Mouse (Mus musculus) adipocyte (in vitro differentiated cells): Measurements from ENCODE around the gene Aknad1.

Experiments used
- DNase-seq: peaks from one replicate; pipeline ENCODE4 v3.0.0-alpha.2; 2016; ENCODE audit warnings: low spot score

Gene Aknad1

DNA sequence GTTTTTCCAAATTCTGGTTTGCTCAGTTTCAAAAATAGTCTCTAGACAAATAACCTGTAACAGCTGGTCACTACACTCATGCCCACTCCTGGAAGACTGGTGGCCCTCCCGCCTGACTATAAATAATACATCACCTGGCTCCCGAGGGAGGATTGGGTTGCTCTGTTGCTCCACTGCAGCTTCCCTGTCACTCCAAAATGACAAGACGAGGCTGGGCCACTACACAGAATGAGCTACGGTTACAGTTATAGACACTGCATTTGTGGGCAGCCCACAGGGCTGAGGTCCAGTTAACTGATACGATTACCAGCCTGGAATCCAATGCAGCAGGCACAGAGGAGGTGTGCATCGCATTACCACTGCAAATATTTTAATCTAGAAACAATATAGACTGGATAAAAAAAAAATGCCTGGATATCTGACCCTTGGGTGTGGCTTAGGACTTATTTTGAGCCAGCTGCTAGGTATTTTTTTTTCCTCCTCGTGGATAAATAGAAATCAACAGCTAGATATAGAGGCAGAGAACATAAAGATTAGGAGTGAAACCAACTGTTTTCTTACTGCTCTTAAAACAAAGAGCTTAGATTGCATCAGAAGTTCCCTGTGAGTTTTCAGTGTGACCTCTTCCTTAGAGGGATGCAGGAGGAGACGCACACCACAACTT, at the start of gene Aknad1:
Aknad1 (plus strand) TSS at position 614 of the 664 bp plus-strand sequence.
- no peak for DNase-seq

DNA sequence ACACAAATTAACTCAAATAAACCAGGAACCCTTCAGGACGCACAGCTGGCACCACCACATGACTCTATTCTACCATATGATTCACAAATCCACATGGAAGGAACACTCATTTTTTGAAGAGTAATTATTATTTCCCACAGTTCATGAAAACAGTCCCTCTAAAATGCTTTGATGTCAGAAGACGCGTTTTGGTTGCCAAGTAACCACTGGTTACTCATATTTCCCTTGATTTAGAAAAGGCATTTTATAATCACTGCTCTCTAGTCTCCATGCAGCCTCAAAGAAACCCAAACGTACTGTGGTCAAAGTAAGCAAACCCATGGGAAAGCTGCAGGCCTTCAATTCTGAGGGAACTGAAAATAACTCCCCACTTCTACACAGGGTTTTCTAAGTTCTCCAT, 49.5 kb upstream of the Aknad1 start:
- no peak for DNase-seq

DNA sequence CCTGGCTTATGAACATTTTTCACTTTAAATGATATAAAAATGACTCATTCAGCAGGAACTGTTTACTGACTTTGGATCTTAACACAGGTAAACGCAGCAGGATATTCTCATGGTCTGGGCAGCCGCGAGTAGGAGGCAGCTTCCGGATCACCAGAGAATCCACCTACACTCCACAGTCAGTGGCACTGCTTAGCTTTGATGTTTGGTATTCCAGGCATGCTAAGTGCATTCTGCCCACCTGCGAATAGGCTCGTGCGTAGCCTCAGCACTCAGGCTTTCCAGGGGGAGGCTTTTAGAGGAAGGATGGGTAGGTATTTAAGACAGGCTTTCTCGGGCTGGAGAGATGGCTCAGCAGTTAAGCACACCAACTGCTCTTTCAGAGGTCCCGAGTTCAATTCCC, 45.1 kb upstream of the Aknad1 start:
- no peak for DNase-seq

DNA sequence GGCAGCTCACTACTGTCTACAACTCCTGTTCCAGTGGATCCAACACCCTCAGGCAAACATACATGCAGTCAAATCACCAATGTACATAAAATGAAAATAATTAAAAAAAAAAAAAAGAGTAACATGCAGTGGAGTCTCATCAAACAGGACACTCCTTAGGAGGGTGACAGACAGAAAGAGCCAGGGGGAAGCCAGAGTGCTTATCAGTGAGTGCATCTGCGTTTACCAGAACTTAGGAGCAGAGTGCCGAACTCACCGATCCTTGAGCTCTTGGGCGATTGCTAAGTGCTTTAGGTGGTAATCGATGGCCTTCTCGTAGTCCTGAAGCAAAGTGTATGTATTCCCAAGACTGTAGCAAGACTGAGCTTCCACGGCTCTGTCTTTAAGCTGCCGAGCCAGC, 40.8 kb upstream of the Aknad1 start:
- DNase-seq, result no peak

DNA sequence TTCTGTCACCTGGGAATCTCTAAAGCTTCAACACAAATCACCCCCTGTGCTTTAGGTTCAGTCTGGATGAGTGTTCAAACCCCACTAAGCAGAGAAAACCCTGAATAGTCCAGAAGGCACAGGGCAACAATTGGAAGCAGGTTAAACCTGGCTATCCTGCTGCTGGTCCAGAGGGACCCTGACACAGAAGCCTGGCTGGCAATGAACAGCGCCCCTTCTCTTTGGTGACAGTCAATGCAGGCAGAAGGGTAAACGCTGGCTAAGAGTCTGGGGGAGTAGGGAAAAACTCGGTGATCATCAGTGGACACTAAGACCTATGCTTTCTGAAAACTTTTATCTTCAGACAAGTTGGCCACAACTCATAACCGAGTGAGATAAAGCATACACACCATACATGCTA, 39.7 kb upstream of the Aknad1 start:
- DNase-seq, result no peak

DNA sequence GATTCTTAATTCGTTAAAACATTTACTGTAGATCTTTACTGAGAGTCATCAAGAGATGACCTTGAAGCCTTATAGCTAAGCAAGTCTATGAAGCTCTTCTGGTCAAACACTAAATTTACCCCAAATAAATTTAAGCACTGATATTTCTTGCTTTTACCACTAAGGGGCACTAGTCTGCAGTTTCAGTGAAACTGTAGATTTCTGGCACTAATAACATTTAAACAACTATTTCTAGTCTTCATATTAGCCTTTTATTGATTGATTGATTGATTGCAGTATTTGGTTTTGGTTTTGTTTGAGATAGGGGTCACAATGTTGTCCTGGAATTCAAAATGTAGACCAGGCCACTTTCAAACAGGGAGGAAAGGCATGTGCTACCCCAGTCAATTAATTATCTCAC, 38.2 kb upstream of the Aknad1 start:
- peak; percentile 56 for DNase-seq

DNA sequence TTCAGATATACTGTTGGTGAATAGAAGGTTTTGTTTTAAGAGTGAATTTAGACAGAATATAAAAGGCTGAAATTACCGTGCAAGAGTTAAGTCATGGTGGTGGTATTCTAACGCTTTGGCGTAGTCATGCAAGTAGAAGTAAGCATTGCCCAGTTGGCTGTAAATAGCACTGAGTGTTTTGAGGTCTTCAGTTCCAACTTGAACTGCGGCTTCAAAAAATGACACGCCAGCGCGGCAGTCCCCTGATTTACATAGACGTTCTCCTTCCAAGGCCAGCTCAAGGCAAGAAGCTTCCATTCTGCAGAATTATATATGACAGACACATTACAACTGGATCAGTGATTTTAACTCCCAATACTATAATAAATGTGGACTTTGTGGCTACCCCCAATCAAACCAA, 36.7 kb upstream of the Aknad1 start:
- no peak for DNase-seq

DNA sequence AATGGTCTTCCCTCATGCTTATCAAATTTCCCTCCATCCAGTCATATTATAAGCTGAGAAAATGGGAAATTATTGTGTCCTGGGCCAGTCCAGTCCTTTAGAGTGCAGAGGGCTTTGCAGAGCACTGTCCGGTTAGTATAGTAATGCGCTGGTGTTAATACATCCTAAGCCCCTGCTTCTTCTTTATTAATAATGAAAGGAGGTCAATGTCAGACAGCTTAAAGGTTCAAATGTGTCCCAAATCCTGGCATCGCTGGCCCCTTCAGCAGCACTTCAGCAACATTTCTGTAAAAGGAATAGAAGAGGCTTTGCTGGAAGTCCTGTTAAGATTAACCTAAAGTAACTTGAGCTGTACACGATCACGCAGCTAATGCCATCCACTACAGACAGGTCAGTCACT, 28.2 kb upstream of the Aknad1 start:
- DNase-seq, result no peak

DNA sequence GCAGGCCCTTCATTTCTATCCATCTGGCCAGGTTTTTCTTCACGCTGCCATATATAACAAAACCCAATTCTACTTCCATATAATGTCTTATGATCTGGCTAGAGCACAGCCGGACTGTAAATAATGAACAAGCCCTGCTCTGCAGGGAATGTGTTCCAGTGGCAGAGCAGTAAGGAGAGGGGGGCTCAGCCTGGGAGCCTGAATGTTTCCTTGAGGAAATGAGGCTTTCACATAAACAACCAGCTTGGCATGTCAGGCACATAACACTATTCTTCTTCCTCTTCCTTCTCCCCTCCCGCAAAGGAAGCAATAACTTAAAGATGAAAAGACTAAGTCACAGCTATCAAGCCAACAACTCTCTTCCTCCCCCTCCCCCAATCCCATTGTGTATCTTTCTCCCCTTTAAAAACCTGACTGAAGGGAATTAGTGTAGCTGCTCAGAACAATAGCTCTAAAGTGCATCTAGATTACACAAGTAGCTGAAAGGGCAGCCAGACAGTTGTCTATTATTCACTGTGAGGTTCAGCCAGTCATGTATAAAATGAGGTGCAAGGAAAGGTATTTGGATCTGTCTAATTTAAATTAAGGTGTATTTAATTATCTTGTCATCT, 26.3 kb upstream of the Aknad1 start:
- DNase-seq, result no peak

DNA sequence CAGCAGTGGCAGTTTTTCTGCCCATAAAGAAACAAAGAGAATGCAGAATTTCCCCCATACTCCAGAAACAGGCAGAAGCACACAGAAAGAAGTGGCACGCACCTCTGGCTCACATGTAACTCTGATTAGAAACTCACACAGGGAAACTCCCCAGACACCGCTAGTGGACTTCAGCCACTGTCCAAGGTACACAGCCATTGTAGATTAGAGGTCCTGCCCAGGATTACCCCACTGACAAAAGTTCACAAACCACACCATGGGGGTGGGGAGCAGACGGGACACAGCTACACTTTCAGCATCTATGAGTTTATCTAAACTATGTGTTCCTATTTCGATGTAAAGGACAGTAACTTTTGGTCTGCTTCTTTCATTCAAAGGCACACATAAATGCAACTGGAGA, 24.6 kb upstream of the Aknad1 start:
- DNase-seq, result peak; percentile 12

DNA sequence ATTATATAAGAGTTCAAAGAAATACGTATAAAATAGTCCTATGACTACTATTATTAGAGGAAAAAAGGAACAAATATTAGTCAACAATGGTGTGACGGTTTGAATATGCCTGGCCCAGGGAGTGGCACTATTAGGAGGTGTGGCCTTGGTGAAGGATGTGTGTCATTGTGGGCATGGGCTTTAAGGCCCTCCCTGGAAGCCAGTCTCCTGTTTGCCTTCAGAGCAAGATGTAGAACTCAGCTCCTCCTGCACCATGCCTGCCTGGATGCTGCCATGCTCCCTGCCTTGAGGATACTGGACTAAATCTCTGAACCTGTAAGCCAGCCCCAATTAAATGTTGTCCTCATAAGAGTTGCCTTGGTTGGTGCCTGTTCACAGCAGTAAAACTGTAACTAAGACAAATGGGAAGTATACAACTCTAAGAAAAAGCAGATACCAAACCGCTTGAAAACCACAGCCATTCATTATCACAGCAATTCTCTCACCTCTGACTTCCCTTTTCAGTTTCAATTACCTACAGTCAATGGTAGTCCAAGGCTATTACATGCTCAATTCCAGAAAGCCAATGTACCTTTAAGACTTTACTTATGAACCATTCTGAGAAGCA, 21.5 kb upstream of the Aknad1 start:
- no peak for DNase-seq

DNA sequence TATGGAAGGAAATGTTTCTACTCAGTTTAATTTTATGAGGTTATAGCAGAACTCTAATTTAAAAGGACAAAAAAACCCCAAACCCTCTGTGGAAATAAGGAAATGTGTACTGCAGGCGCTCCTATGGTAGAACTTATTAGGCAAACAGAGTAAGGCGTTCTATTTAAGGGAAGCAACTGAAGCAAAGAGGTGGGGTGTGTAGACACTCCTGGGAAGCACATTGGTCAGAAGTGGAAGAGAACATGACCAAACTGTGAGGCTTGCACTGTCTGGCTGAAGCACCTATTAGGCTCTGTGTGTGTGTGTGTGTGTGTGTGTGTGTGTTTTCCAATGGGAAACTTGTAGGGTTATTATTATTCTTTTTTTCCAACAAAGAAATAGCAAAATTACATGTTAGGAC, 20.1 kb upstream of the Aknad1 start:
- no peak for DNase-seq

DNA sequence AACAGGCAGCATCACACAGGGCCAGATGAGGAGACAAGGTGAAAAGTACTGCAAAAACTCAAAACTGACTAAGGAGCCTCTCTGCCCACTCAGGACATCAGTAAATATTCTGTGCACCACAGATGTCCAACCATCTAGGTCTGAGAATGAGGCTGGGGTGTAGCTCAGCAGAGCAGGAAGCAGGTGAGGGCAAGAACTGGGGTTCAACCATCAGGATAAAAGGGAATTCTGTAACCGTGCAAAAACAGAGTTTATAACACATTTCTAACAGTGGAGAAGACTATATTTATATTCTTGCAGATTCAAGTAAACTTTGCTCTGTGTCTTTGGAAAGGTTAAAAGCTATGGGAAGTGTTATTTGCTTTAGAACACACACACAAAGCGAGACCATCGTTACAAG, 19.7 kb upstream of the Aknad1 start:
- DNase-seq, result no peak

DNA sequence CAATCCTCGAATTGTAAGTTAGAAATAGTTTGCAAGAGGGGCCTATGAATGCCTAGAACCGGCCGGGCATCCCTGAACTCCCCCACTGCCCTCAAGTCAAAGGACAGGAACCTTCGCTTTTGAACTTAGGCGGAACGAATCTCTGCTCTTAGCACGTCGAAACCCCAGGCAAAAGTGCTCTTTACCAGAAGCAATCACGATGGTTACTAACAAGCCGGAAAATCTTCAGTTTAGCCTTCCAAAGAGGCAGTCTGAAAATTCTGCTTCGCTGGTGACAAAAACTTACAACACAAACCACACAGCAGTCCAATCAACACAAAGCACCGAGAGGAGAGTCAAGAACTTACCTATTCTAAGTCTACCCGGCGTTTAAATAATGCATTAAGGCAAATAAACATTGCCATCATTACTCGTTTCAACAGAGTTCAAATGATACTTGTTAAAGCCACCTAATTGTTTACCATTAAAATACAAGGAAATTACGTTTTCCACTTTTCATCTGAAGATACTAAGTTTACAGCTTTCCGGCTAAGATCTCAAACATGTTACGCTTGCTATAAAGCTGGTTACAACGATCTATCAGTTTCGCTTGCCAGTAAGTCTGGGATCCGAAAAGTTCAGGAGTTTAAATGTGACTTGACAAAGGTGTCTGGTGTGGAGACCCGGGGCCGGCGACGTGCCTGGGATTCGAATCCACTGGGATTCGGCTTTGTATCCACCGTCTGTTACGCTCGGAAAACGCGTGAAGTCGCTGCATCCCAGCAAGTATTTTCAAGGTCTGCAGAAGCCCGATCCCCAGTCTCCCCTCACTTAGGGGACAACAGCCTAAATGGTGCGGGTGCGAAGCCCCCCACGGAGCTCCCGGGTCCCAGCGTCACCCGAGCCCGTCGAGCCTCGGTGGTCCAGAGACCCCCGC, 18.1 kb upstream of the Aknad1 start:
- peak; percentile 58 for DNase-seq

DNA sequence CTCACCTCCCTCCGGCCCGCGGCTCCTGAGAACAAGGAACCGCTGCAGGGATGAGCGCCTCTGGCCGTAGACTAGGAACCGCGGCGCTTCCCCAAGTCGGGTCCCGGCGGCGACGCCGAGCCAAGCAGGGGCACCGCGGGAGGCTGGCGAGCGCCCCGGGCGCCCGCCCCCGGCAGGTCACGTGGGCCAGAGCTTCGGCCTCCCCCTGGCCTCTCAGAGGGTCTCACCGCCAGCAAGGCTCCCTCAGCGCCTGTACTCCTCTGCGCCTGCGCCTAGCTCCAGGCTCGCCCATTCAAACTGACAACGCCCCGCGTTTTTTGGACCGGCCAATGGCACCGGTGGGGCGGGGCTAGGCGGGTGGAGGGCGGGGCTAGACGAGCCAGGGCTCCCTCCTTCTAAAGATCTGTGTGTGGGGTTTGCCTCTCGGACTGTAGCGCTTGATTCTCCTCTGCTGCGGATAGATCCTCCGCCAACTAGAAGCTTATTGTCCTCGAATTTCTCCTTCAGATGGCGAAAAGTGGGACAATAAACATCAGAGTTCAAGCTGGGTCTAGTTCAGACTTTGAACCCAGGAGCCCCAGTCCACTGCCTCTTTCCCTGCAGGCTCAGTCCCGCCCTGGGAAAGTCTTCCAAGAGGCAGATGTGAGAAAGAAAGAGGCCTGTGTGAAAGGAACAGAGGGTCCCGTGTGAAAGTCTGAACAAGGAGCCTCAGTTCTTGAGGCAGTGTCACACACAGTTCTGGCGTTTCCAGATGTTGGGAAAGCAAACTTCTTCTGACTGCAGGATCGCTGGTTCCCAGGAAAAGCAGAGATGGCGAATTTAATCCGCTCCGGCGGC, 17.2 kb upstream of the Aknad1 start, which contains the start of gene Gpsm2:
Gpsm2 (minus strand) TSS at position 274 of the 837 bp plus-strand sequence.
- DNase-seq, result peak; percentile 93

DNA sequence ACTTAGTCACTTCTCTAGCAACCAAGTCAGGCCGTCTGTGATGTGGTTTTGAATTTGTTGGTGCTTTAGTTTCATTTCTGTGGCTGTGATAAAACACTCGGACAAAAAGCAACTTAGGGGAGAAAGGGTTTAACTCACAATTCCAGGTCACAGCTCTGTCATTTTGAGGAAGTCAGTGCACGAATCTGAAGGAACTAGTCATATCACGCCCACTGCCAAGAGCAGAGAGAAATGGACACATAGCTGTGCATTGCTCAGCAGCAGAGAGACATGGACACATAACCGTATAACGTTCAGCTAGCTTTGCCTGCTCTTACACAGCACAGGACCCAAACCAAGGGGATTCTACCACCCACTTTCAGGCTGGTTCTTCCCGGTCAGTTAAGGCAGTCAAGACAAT, 13.0 kb upstream of the Aknad1 start:
- no peak for DNase-seq

DNA sequence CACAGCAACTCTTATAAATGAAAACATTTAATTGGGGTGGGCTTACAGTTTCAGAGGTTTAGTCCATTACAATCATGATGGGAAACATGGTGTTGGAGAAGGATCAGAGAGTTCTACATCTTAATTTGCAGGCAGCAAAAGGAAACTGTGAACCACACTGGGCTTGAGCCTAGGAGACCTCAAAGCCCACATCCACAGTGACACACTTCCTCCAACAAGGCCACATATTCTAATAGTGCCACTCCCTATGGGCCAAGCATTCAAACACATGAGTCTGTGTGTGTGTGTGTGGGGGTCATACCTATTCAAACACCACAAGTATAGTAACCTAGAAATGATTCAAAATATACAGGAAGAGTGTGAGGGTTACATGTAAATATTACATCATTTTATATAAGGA, 12.1 kb upstream of the Aknad1 start:
- no peak for DNase-seq

DNA sequence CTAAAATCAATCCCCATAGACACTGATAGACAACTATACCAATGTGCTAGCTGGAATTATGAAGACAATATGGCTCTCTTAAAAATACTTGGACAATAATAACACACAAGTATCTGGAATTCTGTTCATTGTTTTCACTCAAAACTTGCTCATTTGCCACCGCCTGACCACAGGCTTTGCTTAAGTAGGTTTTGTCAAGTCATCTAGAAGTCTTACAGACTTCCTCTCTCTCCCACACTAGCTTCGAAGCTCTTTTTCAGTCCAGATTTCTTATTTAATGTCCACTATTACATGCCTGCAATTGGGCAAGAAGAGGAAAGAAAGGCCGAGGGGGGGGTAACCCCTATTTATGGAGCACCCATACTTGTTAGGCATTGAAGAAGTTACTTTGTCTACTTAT, 11.7 kb upstream of the Aknad1 start:
- no peak for DNase-seq

DNA sequence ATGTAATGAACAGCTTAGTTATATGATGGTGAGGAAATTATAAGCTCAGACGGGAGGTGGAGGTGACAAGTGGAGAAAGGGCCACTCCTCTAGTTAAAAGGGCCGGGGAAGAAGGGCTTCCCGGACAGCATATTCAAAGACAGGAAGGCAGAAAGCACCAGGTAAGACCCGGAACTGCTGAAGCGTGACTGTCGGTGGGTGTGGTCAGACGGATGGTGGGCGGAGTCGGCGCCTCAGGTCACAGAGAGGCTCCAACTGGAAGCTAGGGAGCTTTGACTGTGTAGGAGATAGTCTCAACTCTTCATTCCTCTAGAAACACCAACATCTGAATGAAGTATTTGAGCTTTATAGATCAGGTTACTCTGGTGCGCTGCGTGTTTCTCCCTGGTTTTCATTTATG, 9.1 kb upstream of the Aknad1 start:
- DNase-seq, result no peak

DNA sequence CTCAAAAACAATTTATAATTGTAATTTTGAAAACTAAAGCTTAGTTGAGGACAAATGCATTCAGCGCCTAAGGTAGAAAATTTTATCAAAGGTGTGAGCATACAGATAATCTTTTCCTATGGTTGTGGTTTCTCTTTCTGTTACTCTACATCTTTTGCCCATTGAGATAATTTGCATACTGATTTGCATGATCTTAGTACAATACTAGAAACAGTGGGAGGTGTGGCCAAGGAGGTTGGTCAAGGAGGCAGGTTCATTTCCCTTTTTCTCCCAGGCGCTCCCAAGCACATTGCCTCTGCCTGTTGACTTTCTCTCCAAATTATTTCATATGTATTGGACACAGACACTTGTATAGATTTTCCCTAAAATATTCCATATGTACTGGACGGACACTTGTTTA, 1.7 kb upstream of the Aknad1 start:
- no peak for DNase-seq

DNA sequence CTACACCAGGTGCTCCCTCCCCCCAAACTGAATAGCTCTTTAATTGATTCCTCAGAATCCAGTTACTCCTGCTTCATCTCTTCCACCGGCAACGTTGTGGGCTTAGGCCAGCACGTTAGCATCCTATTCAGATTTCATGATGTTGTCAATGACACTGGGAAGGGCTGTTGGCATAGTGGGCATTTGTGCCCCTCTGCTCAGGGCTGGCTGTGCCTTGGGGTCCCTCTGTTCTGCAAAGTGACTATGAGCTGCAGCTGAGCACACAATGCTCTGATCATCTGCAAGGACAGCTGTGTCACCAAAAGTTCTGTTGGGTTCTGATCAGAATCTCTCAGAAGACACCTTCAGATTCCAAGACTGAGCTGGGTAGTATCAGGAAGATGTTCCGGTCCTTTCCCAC, 4.6 kb downstream of the Aknad1 start:
- no peak for DNase-seq

DNA sequence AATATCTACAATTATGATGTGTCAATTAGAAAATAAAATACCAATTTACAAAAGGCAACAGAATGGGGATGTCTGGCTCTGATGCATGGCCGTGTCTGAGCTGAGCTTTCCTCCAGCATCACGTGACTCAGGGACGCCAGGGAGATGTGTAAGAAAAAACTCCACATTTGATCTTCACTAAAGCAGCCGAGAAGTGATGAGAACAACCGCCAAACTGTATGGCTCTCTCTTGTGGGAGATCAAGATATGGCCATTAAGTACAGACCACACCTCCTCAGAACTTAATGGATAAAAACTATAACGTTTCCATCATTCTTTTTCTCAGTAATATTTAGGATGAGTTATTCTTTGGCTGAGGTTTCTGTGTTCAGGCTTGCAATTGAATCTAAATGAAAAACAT, 11.6 kb downstream of the Aknad1 start:
- DNase-seq, result no peak
